Mouse (Mus musculus): Measurements from ENCODE around the gene Maml2. TPM values are rescaled to one million over a fixed set of nuclear protein-coding genes. Genes with fewer than 3 reads are reported as not detected.
A peak's percentile ranks its signal among the peaks of the same experiment; 100 is the strongest.

The Maml2 gene
- polyA plus RNA-seq, 1 experiment from 2014 or later: 11.5 TPM

DNA sequence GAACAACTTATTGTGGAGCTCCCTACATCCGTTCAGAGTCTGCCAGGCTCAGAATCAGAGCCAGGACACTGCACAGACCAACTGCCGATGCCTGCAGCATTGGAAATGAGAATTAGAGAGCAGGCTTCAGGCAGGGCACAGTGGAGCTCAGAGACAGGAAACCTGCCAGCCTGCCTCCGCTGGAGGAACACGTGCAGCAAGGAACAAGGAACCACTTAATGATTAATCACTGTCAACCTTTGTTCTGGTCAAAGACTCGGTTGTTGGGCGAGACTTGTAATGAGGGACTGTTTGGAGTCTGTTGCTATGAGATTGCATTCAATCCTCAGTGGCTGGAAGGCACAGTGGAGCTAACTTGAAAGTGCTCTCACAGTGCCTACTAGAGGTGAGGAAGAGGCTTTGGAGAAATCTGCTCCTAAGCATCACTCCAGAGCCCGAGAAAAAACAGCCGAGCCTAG, 383.9 kb downstream of the Maml2 start:
- no peaks in the 10 kb centered on the region for H3K27me3 ChIP-seq
- H3K4me3 ChIP-seq (replicated peaks): no peak overlapping the region
- WGBS: 18% methylated on average over 8 of the region's 8 CpGs
- ATAC-seq: peak; percentile 90
- no peaks in the 10 kb centered on the region for H3K9me3 ChIP-seq
- no peak overlapping the region for H3K27ac ChIP-seq
- H3K9ac ChIP-seq (replicated peaks): no peak overlapping the region
- H3K4me2 ChIP-seq (replicated peaks): peak overlapping the region; percentile 25
- 0 out of 2 replicates have a peak, but pooled peaks cover 7% of the 10 kb centered on the region for H3K4me1 ChIP-seq (replicated peaks)
- no peaks in the 10 kb centered on the region for H3K36me3 ChIP-seq

DNA sequence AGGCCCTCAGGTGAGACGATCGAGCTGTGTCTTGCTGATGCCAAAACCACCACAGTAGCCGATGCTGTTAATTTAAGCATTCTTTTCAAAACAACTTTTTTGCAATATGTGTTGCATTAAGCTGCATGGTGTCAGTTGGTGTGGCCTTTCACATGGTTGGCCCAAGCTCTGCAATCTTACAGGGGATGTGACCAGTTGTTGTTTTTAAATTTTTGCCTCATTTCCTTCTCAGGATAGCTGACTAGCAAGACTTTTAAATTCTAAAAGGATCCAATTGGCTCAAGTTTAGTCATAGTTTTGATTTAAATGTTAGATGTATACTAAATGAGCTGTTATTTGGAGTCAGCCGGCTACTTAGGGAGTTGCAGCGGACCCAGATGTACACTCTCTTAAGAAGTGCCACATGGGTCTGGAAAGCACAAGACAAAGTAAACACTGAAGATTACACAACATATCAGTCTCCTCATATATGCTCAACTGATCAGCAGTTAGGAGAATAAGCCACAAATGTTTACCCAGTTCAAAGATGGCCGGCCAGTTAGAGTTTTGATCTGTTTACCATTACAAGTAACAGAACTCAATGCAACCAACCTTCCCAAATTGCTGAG, 386.7 kb downstream of the Maml2 start:
- Histone ChIP-seq H3K4me1 (replicated peaks) (peaks cover 15% of the 10 kb centered on the region), H3K4me2 (replicated peaks) (no peak overlapping the region), H3K27me3 (no peaks in the 10 kb centered on the region), H3K9me3 (no peaks in the 10 kb centered on the region), H3K36me3 (no peaks in the 10 kb centered on the region), H3K4me3 (replicated peaks) (no peak overlapping the region), H3K27ac (no peak overlapping the region), H3K9ac (replicated peaks) (no peak overlapping the region)
- 91% methylated on average over 6 of the region's 6 CpGs for WGBS
- ATAC-seq: no peak

DNA sequence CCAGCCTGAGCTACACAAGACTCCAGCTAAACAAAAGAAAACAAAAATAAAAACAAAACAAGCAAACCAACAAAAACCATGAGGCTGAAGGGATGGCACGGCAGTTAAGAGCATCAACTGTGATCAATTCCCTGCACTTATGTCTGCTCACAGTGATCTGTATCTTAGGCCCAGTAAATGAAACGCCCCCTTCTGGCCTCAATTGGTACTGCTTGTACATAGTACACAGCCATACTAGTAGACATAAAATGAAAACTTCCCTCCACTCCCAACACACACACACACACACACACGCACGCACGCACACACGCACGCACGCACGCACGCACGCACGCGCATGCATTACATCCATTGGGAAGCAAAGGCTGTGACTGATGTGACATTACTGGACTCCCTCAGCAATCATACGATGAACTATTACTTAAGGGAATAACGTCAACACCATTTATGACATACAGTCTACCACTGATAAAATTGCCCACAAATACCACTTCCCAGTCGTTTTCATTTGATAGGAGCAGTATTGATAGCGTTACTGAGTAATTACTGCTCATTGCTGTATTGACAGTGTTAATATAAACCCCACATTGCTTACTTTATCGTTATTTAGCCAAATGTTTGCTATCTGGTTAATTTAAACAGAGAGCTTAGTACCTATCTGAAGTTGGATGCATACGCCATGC, 389.4 kb downstream of the Maml2 start:
- peaks cover 18% of the 10 kb centered on the region for H3K4me1 ChIP-seq (replicated peaks)
- no peak for ATAC-seq
- WGBS: 90% methylated on average over 19 of the region's 19 CpGs

DNA sequence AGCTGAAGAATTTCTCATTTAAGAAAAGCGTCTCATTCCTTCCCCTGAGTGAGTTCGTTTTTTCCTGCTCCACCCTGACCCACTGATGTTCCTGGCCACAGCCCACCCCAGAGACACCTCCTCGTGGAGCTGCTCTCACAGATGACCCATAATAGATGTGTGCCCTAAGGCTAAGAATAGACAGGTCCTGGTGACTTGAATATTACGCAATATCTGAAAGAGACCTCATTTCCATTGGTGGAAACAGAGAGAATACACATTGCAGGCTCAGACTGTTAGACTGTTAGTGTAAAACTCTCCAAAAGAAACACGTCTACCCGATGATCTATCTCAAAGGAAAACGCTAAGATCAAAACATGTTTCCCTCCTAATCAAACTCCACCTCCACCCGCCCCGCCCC, 391.2 kb downstream of the Maml2 start:
- Histone ChIP-seq H3K4me3 (replicated peaks) (no peak overlapping the region), H3K27ac (no peak overlapping the region), H3K4me2 (replicated peaks) (no peak overlapping the region), H3K9ac (replicated peaks) (no peak overlapping the region), H3K4me1 (replicated peaks) (peaks cover 18% of the 10 kb centered on the region), H3K36me3 (no peaks in the 10 kb centered on the region), H3K9me3 (no peaks in the 10 kb centered on the region), H3K27me3 (no peaks in the 10 kb centered on the region)
- 74% methylated on average over 9 of the region's 9 CpGs for WGBS
- no peak for ATAC-seq

More for the DNA sequence above, 389.4 kb downstream of the Maml2 start:
- no peaks in the 10 kb centered on the region for H3K36me3 ChIP-seq
- no peak overlapping the region for H3K27ac ChIP-seq
- no peaks in the 10 kb centered on the region for H3K9me3 ChIP-seq
- no peak overlapping the region for H3K9ac ChIP-seq (replicated peaks)
- H3K4me3 ChIP-seq (replicated peaks): no peak overlapping the region
- no peak overlapping the region for H3K4me2 ChIP-seq (replicated peaks)
- H3K27me3 ChIP-seq: no peaks in the 10 kb centered on the region

DNA sequence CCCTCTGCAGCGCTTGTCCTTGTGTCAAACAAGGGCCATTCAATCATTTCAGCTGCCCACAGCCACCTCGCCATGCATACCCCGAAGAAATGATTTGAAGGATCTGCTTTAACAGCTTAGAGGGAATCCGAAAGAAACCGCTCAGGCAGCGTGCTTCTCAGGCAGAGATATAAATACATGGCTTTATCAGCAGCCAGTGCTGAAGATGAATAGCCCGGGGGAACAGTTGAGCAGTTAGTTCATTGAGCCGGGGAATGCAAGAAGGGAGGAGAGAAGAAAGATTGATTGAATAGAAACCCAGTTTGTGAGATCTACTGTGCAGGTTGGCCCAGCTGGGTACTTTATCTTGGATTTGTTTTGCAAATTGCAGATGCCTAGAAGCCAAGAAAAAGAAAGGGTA, 392.6 kb downstream of the Maml2 start:
- Histone ChIP-seq H3K9ac (replicated peaks) (0 out of 2 replicates have a peak overlapping the region, but pooled peaks have one; percentile 16), H3K27ac (peak overlapping the region; percentile 46; the same call in 1 of the 2 replicates), H3K4me3 (replicated peaks) (no peak overlapping the region), H3K4me1 (replicated peaks) (peaks cover 18% of the 10 kb centered on the region), H3K36me3 (no peaks in the 10 kb centered on the region), H3K27me3 (no peaks in the 10 kb centered on the region), H3K4me2 (replicated peaks) (peak overlapping the region; percentile 19; the same call in 1 of the 2 replicates), H3K9me3 (no peaks in the 10 kb centered on the region)
- 0 out of 2 replicates have a peak, but pooled peaks have one; percentile 24 for ATAC-seq
- 16% methylated on average over 8 of the region's 8 CpGs for WGBS

DNA sequence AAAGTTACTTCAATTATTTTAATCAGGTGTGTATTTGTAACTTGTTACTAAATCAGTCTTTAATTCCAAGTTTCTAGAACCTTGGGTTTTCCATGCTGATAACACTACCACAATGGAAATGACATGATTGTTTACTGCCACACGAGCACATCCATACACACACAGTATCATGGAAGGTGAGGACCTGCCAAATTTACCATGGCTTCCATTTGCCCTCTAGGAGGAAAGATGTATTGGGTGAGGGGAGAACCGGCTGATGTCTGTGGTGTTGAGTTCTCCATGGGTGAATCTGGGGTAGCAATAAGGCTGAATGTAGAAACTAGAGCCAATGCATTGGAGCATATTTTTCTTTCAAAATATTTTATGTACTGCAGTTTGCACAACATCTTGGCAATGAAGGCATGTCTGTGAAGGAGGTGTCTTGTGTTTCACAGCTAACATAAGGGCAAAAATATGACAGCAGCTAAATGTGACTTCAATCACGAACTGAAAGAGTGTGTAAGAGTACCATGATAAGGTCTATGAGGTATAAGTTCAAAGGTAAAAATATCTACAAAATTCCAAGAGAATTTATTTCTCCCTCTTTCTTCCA, 396.0 kb downstream of the Maml2 start:
- 93% methylated on average over 3 of the region's 3 CpGs for whole genome bisulfite sequencing
- Histone ChIP-seq H3K36me3 (no peaks in the 10 kb centered on the region), H3K9me3 (no peaks in the 10 kb centered on the region), H3K4me3 (replicated peaks) (no peak overlapping the region), H3K9ac (replicated peaks) (no peak overlapping the region), H3K27ac (no peak overlapping the region), H3K4me2 (replicated peaks) (no peak overlapping the region), H3K4me1 (replicated peaks) (peaks cover 17% of the 10 kb centered on the region), H3K27me3 (no peaks in the 10 kb centered on the region)
- ATAC-seq: no peak

DNA sequence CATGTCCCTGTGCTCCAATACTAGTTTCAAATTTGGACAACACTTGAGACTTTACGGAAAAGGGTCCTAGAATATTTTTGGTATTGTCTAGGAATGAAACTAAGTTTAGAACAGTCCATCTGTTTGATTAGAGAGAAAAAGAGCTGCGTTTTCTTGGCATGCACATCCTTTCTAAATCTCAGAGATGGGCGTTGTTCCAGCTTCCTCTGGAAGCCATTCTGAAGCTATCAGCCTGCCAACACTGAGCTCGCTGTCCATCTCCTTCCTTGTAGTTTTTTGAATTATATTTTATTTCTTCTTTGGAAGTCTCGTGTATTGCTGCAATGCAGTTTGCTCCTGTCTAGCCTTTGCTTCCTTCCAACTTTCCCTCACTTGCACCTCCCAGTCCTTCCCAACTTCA, 396.5 kb downstream of the Maml2 start:
- H3K4me1 ChIP-seq (replicated peaks): peaks cover 22% of the 10 kb centered on the region
- H3K36me3 ChIP-seq: no peaks in the 10 kb centered on the region
- H3K27me3 ChIP-seq: no peaks in the 10 kb centered on the region
- ATAC-seq: no peak
- WGBS: 93% methylated on average over 5 of the region's 5 CpGs
- H3K9me3 ChIP-seq: no peaks in the 10 kb centered on the region
- H3K27ac ChIP-seq: no peak overlapping the region
- H3K4me3 ChIP-seq (replicated peaks): no peak overlapping the region
- H3K4me2 ChIP-seq (replicated peaks): no peak overlapping the region
- no peak overlapping the region for H3K9ac ChIP-seq (replicated peaks)

DNA sequence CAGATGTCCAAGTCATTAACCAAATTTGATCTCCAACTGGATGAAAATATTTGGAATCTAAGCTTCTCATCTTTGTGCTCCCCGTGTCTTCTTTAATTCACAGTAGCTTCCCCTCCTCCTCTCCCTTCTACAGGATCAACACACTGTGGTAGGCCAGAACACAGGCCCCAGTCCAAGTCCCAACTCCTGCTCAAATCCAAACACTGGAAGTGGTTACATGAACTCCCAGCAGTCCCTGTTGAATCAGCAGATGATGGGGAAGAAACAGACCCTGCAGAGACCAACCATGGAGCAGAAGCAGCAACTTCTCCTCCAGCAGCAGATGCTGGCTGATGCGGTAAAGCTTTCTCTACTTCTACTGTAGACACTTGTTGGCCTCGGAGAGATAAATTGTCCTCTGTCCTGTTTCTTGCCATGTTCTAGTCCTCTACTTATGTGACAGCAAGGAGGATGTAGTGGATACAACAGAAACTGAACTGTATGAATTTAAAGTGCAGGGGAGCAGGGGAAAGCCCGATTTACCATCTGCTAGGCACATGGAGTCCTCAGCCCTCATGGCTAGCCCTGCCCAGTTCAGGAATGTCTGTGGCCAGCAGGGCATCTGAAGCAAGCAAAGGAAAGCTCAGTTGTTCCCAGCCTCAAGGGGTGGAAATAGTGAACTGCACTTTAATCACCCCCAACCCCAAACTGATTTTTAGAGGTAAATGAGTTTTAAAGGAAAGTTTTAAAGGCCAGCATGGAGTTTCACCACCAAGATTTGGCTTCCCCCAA, 399.5 kb downstream of the Maml2 start:
- Histone ChIP-seq H3K9ac (replicated peaks) (no peak overlapping the region), H3K4me3 (replicated peaks) (no peak overlapping the region), H3K4me1 (replicated peaks) (peaks cover 22% of the 10 kb centered on the region), H3K27me3 (no peaks in the 10 kb centered on the region), H3K36me3 (0 out of 2 replicates have a peak, but pooled peaks cover 4% of the 10 kb centered on the region), H3K4me2 (replicated peaks) (no peak overlapping the region), H3K9me3 (no peaks in the 10 kb centered on the region), H3K27ac (no peak overlapping the region)
- WGBS: 83% methylated on average over 4 of the region's 4 CpGs
- ATAC-seq: no peak

DNA sequence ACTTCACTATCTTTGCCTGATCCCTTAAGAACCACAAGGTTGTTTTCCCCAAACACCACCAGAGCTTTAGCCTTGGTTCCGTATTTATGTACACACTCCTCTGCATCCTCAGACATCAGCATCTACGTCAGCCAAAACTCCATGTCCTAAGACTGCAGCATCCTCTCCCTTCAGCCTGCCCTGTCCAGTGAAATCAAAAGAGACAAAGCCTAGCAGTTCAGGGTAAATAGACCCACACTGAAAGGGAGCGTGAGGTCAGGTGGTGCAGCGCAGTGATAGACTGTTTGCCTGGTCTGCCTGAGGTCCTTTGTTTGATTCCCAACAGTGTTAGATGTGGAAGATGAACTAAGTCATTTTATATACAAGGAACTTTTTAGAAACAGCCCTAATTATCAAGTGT, 400.1 kb downstream of the Maml2 start:
- H3K4me1 ChIP-seq (replicated peaks): peaks cover 22% of the 10 kb centered on the region
- no peaks in the 10 kb centered on the region for H3K27me3 ChIP-seq
- no peak overlapping the region for H3K4me3 ChIP-seq (replicated peaks)
- no peak overlapping the region for H3K9ac ChIP-seq (replicated peaks)
- ATAC-seq: no peak
- H3K36me3 ChIP-seq: peaks cover 6% of the 10 kb centered on the region; the same call in 1 of the 2 replicates
- H3K4me2 ChIP-seq (replicated peaks): no peak overlapping the region
- H3K27ac ChIP-seq: no peak overlapping the region
- H3K9me3 ChIP-seq: no peaks in the 10 kb centered on the region
- WGBS: 47% methylated on average over 4 of the region's 4 CpGs

DNA sequence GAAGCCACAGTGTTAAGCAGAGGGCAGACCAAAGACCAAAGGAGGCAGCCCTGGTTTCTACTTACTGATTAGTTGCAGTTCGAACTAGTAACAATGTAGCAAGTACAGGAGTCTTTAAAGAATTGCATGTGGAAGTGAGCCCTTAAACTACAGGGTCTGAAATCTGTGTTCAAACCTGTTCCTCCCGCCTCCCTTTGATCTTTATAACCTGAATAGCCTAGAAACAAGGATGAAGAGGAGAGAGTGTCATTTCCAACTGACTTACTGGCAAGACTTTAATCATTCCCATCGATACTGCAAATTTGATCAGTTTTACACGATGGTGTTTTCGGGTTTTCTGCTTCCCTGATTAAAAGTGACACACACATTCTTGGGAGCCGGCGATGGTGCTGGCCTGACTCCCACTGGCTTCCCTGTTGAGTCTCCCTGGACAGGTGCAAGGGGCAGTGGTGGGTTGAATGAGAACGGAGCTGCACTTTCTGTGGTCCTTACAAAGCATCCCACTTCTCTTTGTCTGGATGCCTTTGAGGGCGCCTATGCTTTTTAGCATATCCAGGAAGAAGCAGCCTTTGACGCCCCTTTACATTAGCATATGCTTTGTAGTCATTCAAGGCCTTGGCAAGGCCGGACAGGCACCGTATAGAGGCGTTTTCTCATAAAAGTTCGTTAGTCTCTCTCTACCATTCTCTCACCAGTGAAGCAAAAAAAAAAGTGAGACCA, 401.5 kb downstream of the Maml2 start:
- Histone ChIP-seq H3K9ac (replicated peaks) (no peak overlapping the region), H3K4me3 (replicated peaks) (no peak overlapping the region), H3K27me3 (no peaks in the 10 kb centered on the region), H3K36me3 (peaks cover 11% of the 10 kb centered on the region), H3K4me2 (replicated peaks) (no peak overlapping the region), H3K27ac (peak overlapping the region; percentile 77), H3K9me3 (no peaks in the 10 kb centered on the region), H3K4me1 (replicated peaks) (peaks cover 22% of the 10 kb centered on the region)
- peak; percentile 85 for ATAC-seq
- 11% methylated on average over 14 of the region's 14 CpGs for WGBS

DNA sequence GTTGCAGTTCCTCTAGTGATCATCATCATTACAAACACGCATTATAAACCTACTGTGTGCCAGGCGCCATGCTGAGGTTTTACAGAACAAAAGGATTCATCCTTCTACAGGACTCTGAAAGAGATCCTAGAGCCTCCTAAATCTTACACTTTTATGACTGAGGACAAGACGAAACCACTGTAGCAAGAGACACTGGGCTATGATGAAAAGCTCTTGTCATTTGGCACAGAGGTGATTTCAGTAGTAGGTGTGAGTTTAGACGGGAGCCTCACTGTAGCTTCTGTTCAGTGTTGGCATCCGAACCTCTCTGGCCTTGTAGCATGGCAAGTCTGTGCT, 402.0 kb downstream of the Maml2 start:
- Histone ChIP-seq H3K4me1 (replicated peaks) (peaks cover 22% of the 10 kb centered on the region), H3K36me3 (peaks cover 14% of the 10 kb centered on the region), H3K27me3 (no peaks in the 10 kb centered on the region), H3K4me3 (replicated peaks) (no peak overlapping the region), H3K4me2 (replicated peaks) (no peak overlapping the region), H3K9me3 (no peaks in the 10 kb centered on the region), H3K9ac (replicated peaks) (no peak overlapping the region), H3K27ac (peak overlapping the region; percentile 48)
- WGBS: 28% methylated on average over 5 of the region's 5 CpGs
- ATAC-seq: peak; percentile 17; the same call in 1 of the 2 replicates
